Mouse (Mus musculus) spleen, adult 2 months (tissue): Measurements from ENCODE around the gene Pde4d.

Experiments used
- CTCF ChIP-seq: fragments of 200-500 bp; IDR thresholded peaks from 2 replicates; pipeline ENCODE4 v1.5.1; 2011; ENCODE audit warnings: mild to moderate bottlenecking, inconsistent platforms; ENCODE audit not compliant: insufficient read depth, insufficient read length, insufficient replicate concordance; ENCODE audit errors: extremely low read depth
- POLR2A ChIP-seq: fragments of 200-500 bp; IDR thresholded peaks from 2 replicates; pipeline ENCODE4 v1.6.1; 2011; ENCODE audit warnings: low read depth, low read length, inconsistent platforms

GRCm38 (mm10) chr13:108498773-108499313 is 49.1 kb downstream of the Pde4d start:
- TF ChIP-seq POLR2A (no peak), CTCF (no peak)
